Mouse (Mus musculus): Measurements from ENCODE around the gene Ppie. TPM values are rescaled to one million over a fixed set of nuclear protein-coding genes. Genes with fewer than 3 reads are reported as not detected.
"Not testable (repeated sequence)": the region's sequence is repeated elsewhere in the genome, so short reads cannot be mapped to it uniquely, and the experiment has no call there.

Ppie gene
- polyA plus RNA-seq, 1 experiment from 2014 or later = 71.7 TPM

DNA sequence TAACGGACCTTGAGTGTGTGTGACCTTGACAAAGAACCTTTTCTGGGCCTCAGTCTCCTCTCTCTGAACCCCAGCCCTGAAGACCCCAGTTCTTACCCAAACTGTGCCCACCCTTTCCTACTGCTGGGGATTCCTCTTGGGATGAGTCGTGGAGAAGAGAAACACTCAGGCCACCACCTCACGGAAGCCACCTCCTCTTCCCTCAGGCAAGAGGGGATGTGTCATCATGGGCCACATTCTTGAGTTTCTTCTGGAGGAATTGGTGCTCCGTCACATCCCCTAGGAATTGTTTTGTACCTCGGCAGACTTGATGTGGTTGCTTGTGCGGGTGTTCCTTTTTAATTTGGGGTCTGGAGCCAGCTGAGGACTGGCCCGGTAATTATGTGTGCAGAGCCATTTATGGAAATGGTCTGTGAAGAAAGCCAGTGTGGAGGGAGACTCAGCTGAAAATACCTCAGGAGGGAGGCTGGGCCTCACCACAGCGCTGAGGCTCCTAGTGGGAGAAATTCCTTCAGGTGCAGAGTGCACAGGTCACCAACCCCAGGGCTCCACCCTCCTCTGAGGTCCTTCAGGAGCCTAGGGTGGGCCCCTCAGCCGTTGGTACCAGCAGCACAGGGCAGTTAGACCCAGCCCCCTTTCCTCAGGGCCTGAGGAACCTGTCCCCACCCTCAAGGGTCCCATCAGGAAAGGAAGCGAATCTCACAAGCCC lies 28.3 kb downstream of the Ppie start:
- H3K4me1 ChIP-seq; H3K4me2 ChIP-seq (replicated peaks); H3K36me3 ChIP-seq; H3K27ac ChIP-seq (replicated peaks); ATAC-seq (replicated peaks); H3K9me3 ChIP-seq; H3K4me3 ChIP-seq; H3K27me3 ChIP-seq; H3K9ac ChIP-seq (replicated peaks): not testable (repeated sequence)
- WGBS = 75% methylated on average over 10 of the region's 10 CpGs

- Histone ChIP-seq H3K4me2 (replicated peaks) (no peak overlapping the region), H3K9ac (replicated peaks) (no peak overlapping the region), H3K4me1 (no peaks in the 10 kb centered on the region), H3K4me3 (no peak overlapping the region), H3K27me3 (peaks cover 12% of the 10 kb centered on the region), H3K9me3 (no peaks in the 10 kb centered on the region), H3K36me3 (no peaks in the 10 kb centered on the region), H3K27ac (replicated peaks) (no peak overlapping the region)
- WGBS = 86% methylated on average over 4 of the region's 4 CpGs
- ATAC-seq (replicated peaks) = no peak
Observed at GRCm38 (mm10) chr4:123110751-123111150, 29.0 kb downstream of the Ppie start.

GRCm38 (mm10) chr4:123108056-123108455 lies 31.7 kb downstream of the Ppie start:
- H3K4me1 ChIP-seq = peaks cover 13% of the 10 kb centered on the region
- no peaks in the 10 kb centered on the region for H3K36me3 ChIP-seq
- WGBS = 92% methylated on average over 5 of the region's 5 CpGs
- H3K9ac ChIP-seq (replicated peaks) = no peak overlapping the region
- no peak for ATAC-seq (replicated peaks)
- peaks cover 28% of the 10 kb centered on the region for H3K27me3 ChIP-seq
- H3K4me3 ChIP-seq = no peak overlapping the region
- no peak overlapping the region for H3K27ac ChIP-seq (replicated peaks)
- no peaks in the 10 kb centered on the region for H3K9me3 ChIP-seq
- H3K4me2 ChIP-seq (replicated peaks) = no peak overlapping the region

DNA sequence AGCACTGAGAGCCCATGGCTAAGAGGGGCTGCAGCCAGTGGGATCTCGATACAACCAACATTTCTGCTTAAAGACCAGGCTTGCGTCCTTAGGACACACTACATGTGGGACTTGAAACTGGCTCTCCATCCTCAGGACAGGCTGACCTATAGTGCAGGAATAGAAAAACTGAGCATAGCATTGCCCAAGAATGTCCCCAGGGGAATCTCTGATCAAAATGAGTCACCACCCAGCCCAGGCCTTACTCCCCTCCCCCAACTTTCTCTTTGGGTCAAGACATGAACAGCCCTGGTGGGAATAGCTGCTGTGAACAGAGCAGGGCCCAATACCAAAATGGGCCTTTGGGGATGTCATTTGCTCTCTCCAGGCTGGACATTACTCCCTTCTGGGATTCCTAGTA lies 32.9 kb downstream of the Ppie start:
- Histone ChIP-seq H3K27ac (replicated peaks) (no peak overlapping the region), H3K36me3 (no peaks in the 10 kb centered on the region), H3K27me3 (peaks cover 28% of the 10 kb centered on the region), H3K4me2 (replicated peaks) (no peak overlapping the region), H3K4me1 (peaks cover 13% of the 10 kb centered on the region), H3K9me3 (no peaks in the 10 kb centered on the region), H3K4me3 (no peak overlapping the region), H3K9ac (replicated peaks) (no peak overlapping the region)
- WGBS = 94% methylated on average over 2 of the region's 2 CpGs
- ATAC-seq (replicated peaks) = no peak

DNA sequence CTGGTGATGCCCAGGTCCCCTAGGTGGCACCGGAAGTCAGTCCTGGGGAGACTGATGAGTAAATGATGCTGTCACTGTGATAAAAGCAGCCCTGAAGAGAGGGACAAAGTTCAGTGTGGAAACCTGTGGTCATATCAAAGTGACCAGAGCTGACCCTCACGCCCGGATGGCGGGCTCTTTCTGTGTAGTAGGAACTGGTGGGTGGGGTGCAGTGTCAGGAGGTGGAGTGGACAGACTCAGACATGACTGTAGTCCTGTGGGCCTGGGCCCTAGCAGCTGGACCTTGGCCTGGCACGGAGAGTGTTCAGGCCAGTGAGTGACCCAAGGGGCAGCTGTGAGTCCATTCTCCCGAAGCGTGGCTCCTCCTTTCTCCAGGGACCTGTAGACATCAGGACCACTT lies 33.8 kb downstream of the Ppie start:
- H3K9ac ChIP-seq (replicated peaks); H3K4me3 ChIP-seq; H3K27ac ChIP-seq (replicated peaks); H3K4me2 ChIP-seq (replicated peaks); H3K9me3 ChIP-seq; ATAC-seq (replicated peaks); H3K36me3 ChIP-seq: not testable (repeated sequence)
- Histone ChIP-seq H3K4me1 (peaks cover 13% of the 10 kb centered on the region), H3K27me3 (peaks cover 28% of the 10 kb centered on the region)
- 92% methylated on average over 7 of the region's 7 CpGs for WGBS

- ATAC-seq (replicated peaks) = 0 out of 2 replicates have a peak, but pooled peaks have one; percentile 35
- Histone ChIP-seq H3K4me1 (peaks cover 13% of the 10 kb centered on the region), H3K27ac (replicated peaks) (no peak overlapping the region), H3K4me3 (peak overlapping the region; percentile 28), H3K27me3 (peaks cover 28% of the 10 kb centered on the region), H3K9ac (replicated peaks) (no peak overlapping the region), H3K36me3 (no peaks in the 10 kb centered on the region), H3K9me3 (no peaks in the 10 kb centered on the region), H3K4me2 (replicated peaks) (peak overlapping the region; percentile 45)
- 29% methylated on average over 24 of the region's 24 CpGs for WGBS
Observed at GRCm38 (mm10) chr4:123105451-123105790, 34.3 kb downstream of the Ppie start.

DNA sequence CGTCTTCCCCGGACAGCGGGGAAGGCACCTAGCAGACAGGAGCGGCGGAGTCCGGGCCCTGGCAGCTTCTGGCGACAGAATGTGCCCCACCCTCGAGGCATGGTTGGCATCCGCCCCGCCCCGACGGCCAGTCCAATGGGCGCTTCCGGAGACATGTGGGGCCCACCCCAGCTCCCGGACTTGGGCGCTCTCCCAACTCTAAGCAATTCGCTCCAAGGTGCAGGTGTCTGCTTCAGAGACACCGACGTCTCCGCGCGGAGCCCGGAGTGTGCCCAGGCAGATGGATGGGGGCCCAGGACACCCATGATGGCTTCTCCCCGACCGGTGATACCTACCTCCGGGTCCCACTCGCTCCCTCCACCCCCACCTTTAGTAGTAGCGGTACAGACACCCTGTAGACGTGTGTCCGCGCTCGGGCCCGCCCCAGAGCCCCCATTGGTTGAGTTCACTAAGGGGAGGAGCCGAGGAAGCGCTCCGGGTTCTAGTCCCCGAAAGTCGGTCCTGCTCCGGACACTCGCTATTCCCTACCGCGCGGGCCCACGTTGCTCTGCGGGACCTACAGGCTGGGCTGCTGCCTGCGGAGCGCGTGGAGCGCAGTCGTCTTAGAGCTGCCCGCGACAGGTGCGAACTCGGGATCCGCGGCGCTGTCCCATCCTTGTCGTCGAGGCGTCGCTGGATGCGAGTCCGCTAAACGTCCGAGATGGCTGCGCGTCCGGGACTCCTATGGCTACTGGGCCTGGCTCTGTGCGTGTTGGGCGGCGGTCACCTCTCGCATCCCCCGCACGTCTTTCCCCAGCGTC lies 34.9 kb downstream of the Ppie start, which contains the start of gene Bmp8b:
Gene Bmp8b, plus strand, starts transcription at position 515 of the 800 bp plus-strand sequence.
- Histone ChIP-seq H3K27me3 (peaks cover 28% of the 10 kb centered on the region), H3K27ac (replicated peaks) (no peak within 1 kb of the TSS), H3K9ac (replicated peaks) (no peak within 1 kb of the TSS), H3K9me3 (no peaks in the 10 kb centered on the region), H3K4me2 (replicated peaks) (peak within 1 kb of the TSS; percentile 45), H3K4me3 (peak within 1 kb of the TSS; percentile 28), H3K36me3 (no peaks in the 10 kb centered on the region), H3K4me1 (peaks cover 13% of the 10 kb centered on the region)
- ATAC-seq (replicated peaks) = peak; percentile 48
- WGBS = 6% methylated on average over 75 of the region's 75 CpGs

GRCm38 (mm10) chr4:123093869-123094268 lies 45.9 kb downstream of the Ppie start:
- Histone ChIP-seq H3K9ac (replicated peaks) (no peak overlapping the region), H3K9me3 (no peaks in the 10 kb centered on the region), H3K36me3 (no peaks in the 10 kb centered on the region), H3K4me1 (0 out of 2 replicates have a peak, but pooled peaks cover 2% of the 10 kb centered on the region), H3K27ac (replicated peaks) (no peak overlapping the region), H3K4me3 (no peak overlapping the region), H3K4me2 (replicated peaks) (no peak overlapping the region), H3K27me3 (no peaks in the 10 kb centered on the region)
- WGBS = 82% methylated on average over 8 of the region's 9 CpGs
- no peak for ATAC-seq (replicated peaks)

GRCm38 (mm10) chr4:123093064-123093776 lies 46.5 kb downstream of the Ppie start:
- 65% methylated on average over 17 of the region's 17 CpGs for WGBS
- no peaks in the 10 kb centered on the region for H3K36me3 ChIP-seq
- no peak overlapping the region for H3K9ac ChIP-seq (replicated peaks)
- H3K4me2 ChIP-seq (replicated peaks) = no peak overlapping the region
- H3K4me3 ChIP-seq = no peak overlapping the region
- H3K27ac ChIP-seq (replicated peaks) = no peak overlapping the region
- ATAC-seq (replicated peaks) = no peak
- no peaks in the 10 kb centered on the region for H3K27me3 ChIP-seq
- H3K9me3 ChIP-seq = no peaks in the 10 kb centered on the region
- H3K4me1 ChIP-seq = 0 out of 2 replicates have a peak, but pooled peaks cover 4% of the 10 kb centered on the region

DNA sequence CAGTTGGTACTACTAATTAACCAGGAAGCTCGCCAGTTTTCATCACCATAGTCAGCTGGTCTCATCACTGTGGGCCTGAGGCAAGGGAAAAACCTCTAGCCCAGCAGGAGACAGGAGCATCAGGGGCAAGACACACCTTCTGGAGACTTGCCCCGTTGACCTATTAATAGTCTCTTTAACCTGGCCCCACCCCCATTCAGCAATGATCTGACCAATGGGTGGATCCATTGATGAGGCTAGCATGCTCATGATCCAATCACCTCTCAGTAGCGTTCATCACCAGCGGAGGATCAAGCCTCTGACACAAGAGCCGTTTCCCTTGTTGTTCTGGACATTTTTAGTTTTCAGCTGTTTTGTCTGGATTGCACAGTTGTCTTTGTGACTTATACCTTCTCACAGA lies 47.1 kb downstream of the Ppie start:
- H3K9me3 ChIP-seq = no peaks in the 10 kb centered on the region
- no peak for ATAC-seq (replicated peaks)
- no peak overlapping the region for H3K4me3 ChIP-seq
- no peak overlapping the region for H3K9ac ChIP-seq (replicated peaks)
- H3K27ac ChIP-seq (replicated peaks) = no peak overlapping the region
- 65% methylated on average over 5 of the region's 5 CpGs for WGBS
- H3K4me1 ChIP-seq = 0 out of 2 replicates have a peak, but pooled peaks cover 4% of the 10 kb centered on the region
- H3K27me3 ChIP-seq = no peaks in the 10 kb centered on the region
- H3K4me2 ChIP-seq (replicated peaks) = no peak overlapping the region
- no peaks in the 10 kb centered on the region for H3K36me3 ChIP-seq

DNA sequence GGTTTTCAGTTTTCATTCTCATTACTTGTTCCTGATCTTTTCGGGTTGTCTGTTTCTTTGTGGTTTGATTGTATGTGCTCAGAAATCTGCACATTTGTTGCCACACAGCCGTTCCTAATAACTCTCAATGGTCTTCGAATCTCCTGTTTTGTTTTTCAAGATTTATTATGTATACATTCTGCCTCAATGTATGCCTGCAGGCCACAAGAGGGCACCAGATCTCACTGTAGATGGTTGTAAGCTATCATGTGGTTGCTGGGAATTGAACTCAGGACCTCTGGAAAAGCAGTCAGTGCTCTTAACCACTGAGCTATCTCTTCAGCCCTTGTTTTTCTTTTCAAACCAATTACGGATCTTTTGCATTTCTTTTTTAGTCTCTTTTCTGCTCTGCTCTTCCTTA lies 53.4 kb downstream of the Ppie start:
- no peaks in the 10 kb centered on the region for H3K36me3 ChIP-seq
- WGBS = 87% methylated on average over 4 of the region's 4 CpGs
- no peak for ATAC-seq (replicated peaks)
- H3K4me1 ChIP-seq = 0 out of 2 replicates have a peak, but pooled peaks cover 4% of the 10 kb centered on the region
- H3K9ac ChIP-seq (replicated peaks) = no peak overlapping the region
- H3K27ac ChIP-seq (replicated peaks) = no peak overlapping the region
- H3K4me2 ChIP-seq (replicated peaks) = no peak overlapping the region
- H3K9me3 ChIP-seq = no peaks in the 10 kb centered on the region
- no peaks in the 10 kb centered on the region for H3K27me3 ChIP-seq
- H3K4me3 ChIP-seq = no peak overlapping the region

GRCm38 (mm10) chr4:123085290-123085689 lies 54.5 kb downstream of the Ppie start:
- Histone ChIP-seq H3K4me2 (replicated peaks) (no peak overlapping the region), H3K27ac (replicated peaks) (no peak overlapping the region), H3K4me3 (no peak overlapping the region), H3K9ac (replicated peaks) (no peak overlapping the region), H3K36me3 (no peaks in the 10 kb centered on the region), H3K9me3 (no peaks in the 10 kb centered on the region), H3K4me1 (peaks cover 8% of the 10 kb centered on the region; the same call in 1 of the 2 replicates), H3K27me3 (no peaks in the 10 kb centered on the region)
- 82% methylated on average over 2 of the region's 2 CpGs for WGBS
- ATAC-seq (replicated peaks) = no peak

All from forebrain, embryonic 15.5 days (tissue).